Mouse (Mus musculus) spleen, adult 2 months (tissue): ENCODE data around the gene Apoc3. TPM values are rescaled to one million over a fixed set of nuclear protein-coding genes. Genes with fewer than 3 reads are reported as not detected.

Source experiments
- DNase-seq, 2 experiments: peaks; one replicate each; pipeline versions ENCODE4 v3.0.0 to v3.0.0-alpha.2; 2012 to 2021; ENCODE audit warnings: low spot score in 2 of 2, low read depth in 1 of 2
- H3K27ac ChIP-seq: fragments of 200-500 bp; 2 replicates; pipeline ENCODE4 v1.5.1; 2012; ENCODE audit warnings: low read length, inconsistent platforms; ENCODE audit not compliant: insufficient read depth
- H3K27me3 ChIP-seq: fragments of 200-500 bp; 2 replicates; pipeline ENCODE4 v1.6.1; 2012; ENCODE audit warnings: mild to moderate bottlenecking, moderate library complexity, low read length, inconsistent platforms; ENCODE audit not compliant: control insufficient read depth, insufficient read depth
- H3K36me3 ChIP-seq: fragments of 200-500 bp; 2 replicates; pipeline ENCODE4 v1.6.1; 2012; ENCODE audit warnings: mild to moderate bottlenecking, low read length, inconsistent platforms; ENCODE audit not compliant: control insufficient read depth, insufficient read depth
- H3K4me1 ChIP-seq: fragments of 200-500 bp; 2 replicates; pipeline ENCODE4 v1.6.1; 2011; ENCODE audit warnings: inconsistent platforms; ENCODE audit not compliant: control insufficient read depth, insufficient read depth, insufficient read length
- H3K4me3 ChIP-seq: fragments of 200-500 bp; 2 replicates; pipeline ENCODE4 v1.5.1; 2011; ENCODE audit warnings: mild to moderate bottlenecking, inconsistent platforms; ENCODE audit not compliant: insufficient read depth, insufficient read length; ENCODE audit errors: extremely low read depth
- CTCF ChIP-seq: fragments of 200-500 bp; IDR thresholded peaks from 2 replicates; pipeline ENCODE4 v1.5.1; 2011; ENCODE audit warnings: mild to moderate bottlenecking, inconsistent platforms; ENCODE audit not compliant: insufficient read depth, insufficient read length, insufficient replicate concordance; ENCODE audit errors: extremely low read depth
- POLR2A ChIP-seq: fragments of 200-500 bp; IDR thresholded peaks from 2 replicates; pipeline ENCODE4 v1.6.1; 2011; ENCODE audit warnings: low read depth, low read length, inconsistent platforms
- WGBS: fragments of 180-500 bp; shearing (Covaris S2); methylation state at CpG from one replicate; pipeline ENCODE4 v1.1.7; 2018; 5-methylcytosine and 5-hydroxymethylcytosine counted together
- polyA plus RNA-seq: library from polyadenylated mRNA; depleted of rRNA; stranded (reverse); fragments of >200 nt; gene quantifications from 2 replicates; pipeline ENCODE4 v1.2.3, GENCODE M21; 2012

Apoc3 gene
- polyA plus RNA-seq, 1 experiment, result 0.44 TPM

- DNase-seq, result no peak
- H3K4me3 ChIP-seq, result no peak overlapping the region
- H3K4me1 ChIP-seq, result no peaks in the 10 kb centered on the region
- H3K36me3 ChIP-seq, result peaks cover 18% of the 10 kb centered on the region
- WGBS, result 78% methylated on average over 6 of the region's 6 CpGs
- no peak for TF ChIP-seq POLR2A
- TF ChIP-seq CTCF, result no peak
- 0 out of 2 replicates have a peak overlapping the region, but pooled peaks have one; percentile 21 for H3K27ac ChIP-seq
- H3K27me3 ChIP-seq, result no peaks in the 10 kb centered on the region
Observed at GRCm38 (mm10) chr9:46223090-46223489, 12.3 kb downstream of the Apoc3 start.

DNA sequence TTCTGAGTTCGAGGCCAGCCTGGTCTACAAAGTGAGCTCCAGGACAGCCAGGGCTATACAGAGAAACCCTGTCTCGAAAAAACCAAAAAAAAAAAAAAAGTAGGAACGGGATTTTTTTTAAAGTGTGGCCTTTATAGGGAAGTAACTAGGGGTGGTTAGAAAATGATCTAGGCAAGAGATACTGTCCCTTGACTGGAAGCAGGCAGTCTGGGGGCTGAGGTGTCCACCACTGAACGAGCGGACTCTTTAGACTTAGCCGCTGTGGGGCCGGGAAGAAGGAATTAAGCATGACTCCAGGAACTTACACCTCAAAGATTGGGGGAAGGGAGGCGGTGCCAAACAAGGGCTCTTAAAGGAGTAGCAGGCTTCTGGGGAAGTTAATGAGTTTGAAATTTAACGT is 17.3 kb downstream of the Apoc3 start:
- WGBS, result 81% methylated on average over 9 of the region's 9 CpGs

GRCm38 (mm10) chr9:46216744-46217470 is 18.5 kb downstream of the Apoc3 start:
- 94% methylated on average over 13 of the region's 13 CpGs for WGBS
- TF ChIP-seq CTCF, result no peak
- TF ChIP-seq POLR2A, result no peak
- Histone ChIP-seq H3K27me3 (no peaks in the 10 kb centered on the region), H3K36me3 (peaks cover 15% of the 10 kb centered on the region), H3K27ac (no peak overlapping the region), H3K4me3 (no peak overlapping the region), H3K4me1 (no peaks in the 10 kb centered on the region)
- DNase-seq, result no peak

More for the DNA sequence above, 17.3 kb downstream of the Apoc3 start:
- H3K27ac ChIP-seq, result no peak overlapping the region
- no peak for TF ChIP-seq CTCF
- no peak for TF ChIP-seq POLR2A
- H3K4me3 ChIP-seq, result no peak overlapping the region
- DNase-seq, result no peak
- H3K36me3 ChIP-seq, result peaks cover 16% of the 10 kb centered on the region
- no peaks in the 10 kb centered on the region for H3K4me1 ChIP-seq
- H3K27me3 ChIP-seq, result no peaks in the 10 kb centered on the region

DNA sequence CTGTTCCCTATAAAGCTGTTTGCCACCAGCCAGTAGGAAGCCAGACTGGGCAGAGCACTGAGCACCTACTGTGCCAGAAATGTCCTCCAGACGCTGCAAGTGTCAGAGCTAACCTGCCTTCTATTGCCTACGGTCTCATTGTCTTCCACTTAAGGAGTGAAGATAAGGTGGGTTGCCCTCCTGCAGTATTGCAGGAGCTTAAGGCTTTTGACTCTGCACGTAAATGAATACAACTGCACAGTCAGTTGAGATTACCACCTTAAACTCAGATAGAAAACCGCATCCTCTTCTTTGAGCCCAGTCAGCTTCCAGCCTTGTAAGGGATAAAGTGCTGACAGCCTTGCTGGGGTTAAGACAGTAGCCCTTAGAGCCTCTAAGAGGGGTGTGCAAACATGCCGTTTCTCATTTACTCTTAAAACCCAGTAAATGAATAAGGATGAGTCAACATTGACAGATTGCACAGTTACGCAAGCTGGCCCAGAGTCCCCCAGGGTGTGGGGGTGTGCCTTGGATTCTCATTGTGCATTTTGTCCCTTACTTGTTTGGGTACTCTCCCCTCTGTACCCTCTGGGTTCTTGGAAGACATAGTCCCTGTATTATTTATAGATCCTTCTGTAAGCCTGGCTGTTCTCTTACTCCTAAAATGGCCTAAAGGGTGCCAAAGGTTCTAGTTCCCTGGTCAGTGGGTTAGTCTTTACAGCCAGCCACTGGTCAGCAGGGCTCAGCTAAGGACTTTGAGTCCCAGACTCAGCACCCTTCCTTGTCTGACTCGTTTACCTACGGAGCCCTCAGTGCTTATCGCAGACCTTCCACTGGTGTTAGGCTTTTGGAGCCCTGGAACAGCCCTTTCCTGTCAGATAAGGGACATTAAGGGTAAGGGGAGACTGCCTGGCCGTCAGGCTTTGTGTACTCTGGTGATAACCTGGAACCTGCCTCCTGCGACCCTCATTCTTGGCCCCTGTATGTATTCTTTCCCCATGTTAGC is 19.8 kb downstream of the Apoc3 start:
- Histone ChIP-seq H3K36me3 (peaks cover 16% of the 10 kb centered on the region), H3K27me3 (no peaks in the 10 kb centered on the region), H3K27ac (no peak overlapping the region), H3K4me3 (no peak overlapping the region), H3K4me1 (no peaks in the 10 kb centered on the region)
- no peak for DNase-seq
- TF ChIP-seq POLR2A (no peak), CTCF (no peak)
- 76% methylated on average over 11 of the region's 11 CpGs for WGBS

- Histone ChIP-seq H3K27ac (no peak overlapping the region), H3K27me3 (no peaks in the 10 kb centered on the region), H3K36me3 (peaks cover 17% of the 10 kb centered on the region), H3K4me3 (no peak overlapping the region), H3K4me1 (no peaks in the 10 kb centered on the region)
- WGBS, result 94% methylated on average over 10 of the region's 10 CpGs
- DNase-seq, result no peak
- TF ChIP-seq CTCF, result no peak
- no peak for TF ChIP-seq POLR2A
Observed at GRCm38 (mm10) chr9:46214946-46215337, 20.5 kb downstream of the Apoc3 start.

DNA sequence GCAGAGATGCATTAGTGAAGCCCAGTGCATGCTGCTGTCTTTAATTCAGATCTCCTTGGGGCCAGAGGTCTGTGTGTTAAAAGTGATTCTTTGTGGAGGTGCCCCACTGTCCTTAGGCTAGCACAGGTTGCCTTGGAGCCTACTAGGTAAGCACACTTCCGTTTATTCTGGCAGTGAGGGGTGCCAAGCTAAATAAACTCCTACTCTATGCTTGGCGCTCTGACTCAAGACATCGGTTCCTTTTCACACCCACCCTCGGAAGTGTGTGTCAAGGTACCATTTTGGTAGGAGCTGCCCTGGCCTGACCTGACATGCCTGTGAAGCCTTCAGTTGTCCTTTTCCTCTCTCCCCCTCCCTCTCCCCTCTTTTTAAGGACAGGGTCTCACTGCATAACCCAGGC is 21.2 kb downstream of the Apoc3 start:
- no peak overlapping the region for H3K27ac ChIP-seq
- WGBS, result 92% methylated on average over 4 of the region's 4 CpGs
- no peak for DNase-seq

More for the DNA sequence above, 21.2 kb downstream of the Apoc3 start:
- peaks cover 19% of the 10 kb centered on the region for H3K36me3 ChIP-seq
- no peaks in the 10 kb centered on the region for H3K4me1 ChIP-seq
- no peak overlapping the region for H3K4me3 ChIP-seq
- TF ChIP-seq POLR2A (no peak), CTCF (no peak)
- H3K27me3 ChIP-seq, result no peaks in the 10 kb centered on the region
